Mouse (Mus musculus) lung, adult 18-20 months (tissue): ENCODE measurements at regions not wholly inside any gene's neighbourhood (a gene's known extent, or its start where the extent isn't known, plus 50 kb on each side); places are given as distances from the start of the nearest gene placed in this dataset.
A peak's percentile ranks its signal among the peaks of the same experiment; 100 is the strongest.

Experiments
- DNase-seq, 2 experiments: peaks; one replicate each; pipeline ENCODE4 v3.0.0; 2022; ENCODE audit warnings: mixed read lengths in 2 of 2

GRCm38 (mm10) chr2:21129621-21130020 lies 75.5 kb downstream of the Enkur start:
- no peak for DNase-seq

GRCm38 (mm10) chr2:21126531-21126930 lies 78.6 kb downstream of the Enkur start:
- DNase-seq, result no peak

- no peak for DNase-seq
Measured at GRCm38 (mm10) chr2:21122421-21122820, 82.7 kb downstream of the Enkur start.

DNA sequence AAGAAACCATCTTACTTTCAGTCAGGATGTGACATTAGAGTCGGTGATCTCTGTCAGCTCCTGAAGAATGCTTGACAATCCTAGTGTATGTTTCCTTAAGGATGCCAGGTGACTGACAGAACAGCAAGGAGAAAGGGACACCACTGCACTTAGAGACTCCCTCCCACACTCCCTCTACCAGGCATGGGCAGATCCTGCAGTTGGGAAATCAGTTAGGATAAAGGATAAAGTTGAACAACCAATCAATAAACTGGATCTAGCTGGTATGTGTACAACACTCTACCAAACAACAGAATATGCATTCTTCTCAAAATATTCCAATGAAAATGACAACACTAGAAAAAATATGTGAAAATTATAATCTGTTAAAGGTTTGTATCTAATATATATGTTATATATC lies 83.5 kb downstream of the Enkur start:
- DNase-seq, result no peak

- no peak for DNase-seq
Measured at GRCm38 (mm10) chr2:21116817-21117216, 88.3 kb downstream of the Enkur start.

GRCm38 (mm10) chr2:21111527-21111926 lies 93.6 kb downstream of the Enkur start:
- DNase-seq, result no peak

DNA sequence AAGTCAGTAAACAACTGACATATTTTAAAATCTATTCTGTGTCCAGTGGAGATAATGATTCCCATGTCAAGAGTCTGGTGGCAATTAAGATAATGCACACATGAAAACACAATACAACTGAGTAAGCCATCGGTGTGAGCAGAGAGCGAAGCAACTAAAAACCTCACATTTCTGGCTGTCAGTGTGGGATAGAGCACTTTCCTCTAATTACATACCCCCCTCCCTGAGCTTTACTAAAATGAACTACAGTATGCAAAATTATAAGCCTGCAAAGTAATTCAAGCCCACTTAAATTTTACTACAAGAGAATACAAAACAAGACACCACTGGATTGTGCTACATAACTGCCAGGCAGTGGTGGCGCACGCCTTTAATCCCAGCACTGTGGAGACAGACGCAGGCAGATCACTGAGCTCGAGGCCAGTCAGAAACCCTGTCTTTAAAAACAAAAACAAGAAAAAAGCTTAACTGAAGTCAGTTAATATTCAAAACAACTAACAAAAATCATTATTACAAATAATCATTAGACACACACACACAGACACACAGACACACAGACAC lies 104.8 kb downstream of the Enkur start:
- no peak for DNase-seq

GRCm38 (mm10) chr2:21091058-21091971 lies 113.8 kb downstream of the Enkur start:
- DNase-seq, result peak in 1 of 2 experiments; percentile 9

DNA sequence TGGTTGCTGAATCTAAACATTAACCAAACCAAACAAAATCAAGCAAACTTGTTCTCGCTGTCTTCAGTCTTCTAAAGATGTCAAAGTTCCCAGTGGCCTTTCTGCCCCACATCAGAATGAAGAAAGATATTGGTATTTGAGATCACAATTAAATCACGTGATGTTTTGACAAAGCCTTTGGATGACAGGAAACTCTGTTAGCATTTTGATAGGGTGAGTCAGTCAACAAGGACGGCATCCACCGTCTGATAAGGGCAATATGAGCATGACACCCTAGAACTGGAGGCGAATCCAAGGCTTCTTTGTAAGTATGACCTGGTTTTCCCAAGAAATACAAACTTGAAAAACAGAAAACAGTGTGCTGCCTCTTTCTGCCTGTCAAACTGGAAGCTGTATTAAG lies 116.8 kb upstream of the Arhgap21 start:
- DNase-seq, result no peak

DNA sequence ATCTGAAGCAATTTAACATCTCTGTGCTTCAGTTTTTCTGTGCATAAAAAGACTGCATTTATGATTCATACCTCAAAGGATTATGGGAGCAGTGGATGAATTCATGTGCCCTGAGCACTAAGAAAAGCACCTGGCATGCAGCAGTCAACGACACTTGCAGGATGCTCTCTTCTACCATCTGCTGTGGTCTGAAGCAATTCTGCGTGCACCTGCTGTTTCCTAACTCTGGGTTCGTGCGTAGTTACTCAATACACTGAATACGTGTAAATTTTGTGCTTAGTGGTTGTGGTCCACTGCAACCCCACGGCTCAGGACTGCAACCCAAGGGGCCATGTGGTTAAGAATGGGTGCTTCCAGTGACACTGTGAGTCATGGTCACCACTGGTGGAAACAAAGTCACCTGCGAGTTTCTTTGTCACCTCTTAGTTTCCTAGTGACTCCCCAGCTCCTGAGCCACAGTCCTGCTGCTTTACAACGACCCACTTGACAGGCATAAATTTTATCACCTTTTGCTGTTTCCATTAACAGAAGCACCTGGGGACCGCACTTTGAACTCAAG lies 98.7 kb upstream of the Arhgap21 start:
- no peak for DNase-seq

- no peak for DNase-seq
Measured at GRCm38 (mm10) chr2:21060347-21060650, 91.6 kb upstream of the Arhgap21 start.

- DNase-seq, result no peak
Measured at GRCm38 (mm10) chr2:21059618-21060346, 91.1 kb upstream of the Arhgap21 start.

DNA sequence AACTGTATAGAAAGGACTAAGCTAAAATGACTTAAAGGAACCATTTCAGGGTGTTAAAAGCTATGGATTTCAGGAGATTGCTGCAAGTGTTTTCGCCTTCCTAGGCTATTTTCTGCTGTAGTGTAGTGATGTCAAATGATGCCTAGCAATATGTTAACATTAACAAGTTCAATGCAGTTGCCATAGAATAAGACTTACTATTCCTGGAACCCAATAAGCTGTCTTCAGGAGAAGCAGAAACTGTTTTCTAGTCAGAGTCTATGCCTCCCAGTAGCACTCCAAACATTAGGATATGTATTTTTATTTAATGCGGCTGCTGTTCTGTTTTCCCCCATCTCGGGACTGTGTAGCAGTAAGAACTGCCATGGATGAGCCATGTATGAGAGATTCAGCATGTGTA lies 90.3 kb upstream of the Arhgap21 start:
- DNase-seq, result no peak

- DNase-seq, result no peak
Measured at GRCm38 (mm10) chr2:21056450-21057210, 87.9 kb upstream of the Arhgap21 start.

DNA sequence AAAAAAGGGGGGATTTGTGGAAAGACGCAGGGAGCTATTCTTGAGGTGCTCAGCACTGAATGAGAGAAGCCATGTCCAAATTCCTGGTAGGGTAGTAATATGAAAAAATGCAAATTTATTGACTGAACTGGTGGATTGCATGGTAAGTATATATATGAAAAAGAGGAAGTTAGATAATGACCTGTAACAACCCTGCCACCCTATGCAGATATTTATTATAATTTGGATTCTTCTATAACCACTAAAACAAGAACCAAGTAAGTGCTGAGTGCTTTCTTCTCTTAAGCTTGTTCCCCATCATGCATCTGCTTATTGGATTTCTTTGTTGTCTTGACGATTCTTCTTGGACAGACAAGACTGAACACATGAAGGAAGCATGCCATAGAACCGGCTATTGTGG lies 86.7 kb upstream of the Arhgap21 start:
- DNase-seq, result no peak

- no peak for DNase-seq
Measured at GRCm38 (mm10) chr2:21054325-21055082, 85.8 kb upstream of the Arhgap21 start.

GRCm38 (mm10) chr2:21053596-21053995 lies 84.9 kb upstream of the Arhgap21 start:
- DNase-seq, result no peak

- no peak for DNase-seq
Measured at GRCm38 (mm10) chr2:21048996-21049395, 80.3 kb upstream of the Arhgap21 start.

GRCm38 (mm10) chr2:21048226-21048625 lies 79.5 kb upstream of the Arhgap21 start:
- no peak for DNase-seq

- no peak for DNase-seq
Measured at GRCm38 (mm10) chr2:21046503-21047116, 77.9 kb upstream of the Arhgap21 start.

DNA sequence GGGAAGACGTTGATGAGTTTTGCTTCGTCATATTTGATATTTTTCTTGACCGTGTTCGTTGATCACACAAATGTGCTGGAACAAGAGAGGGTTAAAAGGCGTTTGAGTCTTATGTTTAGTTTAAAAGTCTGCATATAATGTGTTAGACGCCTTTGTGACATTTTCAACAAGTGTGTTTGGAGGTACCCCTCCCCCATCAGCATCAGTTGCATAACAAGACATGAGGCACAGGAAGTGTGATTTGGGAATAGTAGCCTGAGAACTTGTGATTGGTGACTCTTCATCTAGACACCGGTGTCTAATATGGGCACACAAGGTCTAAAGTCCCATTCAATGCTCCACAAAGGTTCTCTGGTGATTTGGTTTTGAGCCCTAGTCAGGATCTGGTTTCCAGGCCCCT lies 76.1 kb upstream of the Arhgap21 start:
- no peak for DNase-seq

GRCm38 (mm10) chr2:21044007-21044406 lies 75.3 kb upstream of the Arhgap21 start:
- no peak for DNase-seq
